Mouse (Mus musculus) thymus, postnatal 10 days (tissue): ENCODE results near the gene Shprh.
"Not testable (repeated sequence)": the region's sequence is repeated elsewhere in the genome, so short reads cannot be mapped to it uniquely, and the experiment has no call there.

Source experiments
- DNase-seq, 2 experiments: peaks; one replicate each; pipeline ENCODE4 v3.0.0; 2021; ENCODE audit warnings: low spot score in 2 of 2

The Shprh gene

DNA sequence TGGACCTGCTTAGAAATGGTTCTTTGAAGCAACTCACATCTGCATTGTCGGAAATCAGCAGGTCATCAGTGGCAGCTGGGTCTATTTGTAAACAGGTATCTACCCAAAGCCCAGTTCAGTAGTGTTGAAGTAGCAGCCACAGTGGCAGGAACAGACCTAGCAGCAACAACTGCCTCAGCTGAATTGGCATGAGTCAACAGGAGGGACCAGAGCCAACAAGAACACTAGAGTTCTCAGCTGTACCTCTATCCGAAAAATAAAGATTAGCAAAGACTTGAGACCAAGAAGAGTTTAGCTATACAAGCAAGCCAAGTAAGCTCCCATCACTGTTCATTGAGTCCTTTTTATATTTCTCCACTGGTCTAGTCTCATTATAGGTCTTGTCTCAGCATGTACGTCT is 99.0 kb downstream of the Shprh start:
- no peak for DNase-seq

DNA sequence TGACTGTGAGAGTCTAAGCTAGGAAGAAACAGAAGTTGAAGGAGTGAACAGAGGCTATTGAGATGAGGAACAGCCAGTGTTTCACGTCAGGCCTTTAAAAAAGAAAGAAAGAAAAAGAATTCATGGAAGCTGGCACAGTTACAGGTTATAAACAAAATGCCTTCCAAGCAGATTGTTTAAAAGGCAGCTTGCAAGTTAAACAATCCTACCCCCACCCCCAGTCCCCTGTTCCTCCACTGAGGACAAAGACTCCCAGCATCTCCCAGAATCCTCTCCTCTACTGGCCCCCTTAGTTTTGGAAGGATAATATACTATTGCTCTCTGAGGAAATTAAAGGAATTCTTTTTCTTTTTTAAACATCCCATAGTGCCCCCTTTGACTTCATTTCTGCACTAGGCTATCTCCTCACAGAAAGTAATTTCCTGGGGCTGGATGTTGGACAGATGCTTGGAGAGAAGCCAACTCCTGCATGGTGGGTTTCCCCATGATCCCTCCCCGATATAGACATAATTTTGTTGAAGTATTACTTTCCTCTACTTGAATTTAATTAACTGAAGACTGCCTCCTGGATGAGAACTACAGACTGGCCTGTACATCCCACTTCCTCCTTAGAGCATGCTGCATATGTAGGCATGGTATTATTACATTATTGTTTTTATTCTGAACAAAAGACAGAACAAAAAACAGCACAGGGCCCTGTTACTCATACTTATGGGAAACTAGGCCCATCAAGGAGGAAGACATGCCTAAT is 101.2 kb downstream of the Shprh start:
- DNase-seq = no peak

DNA sequence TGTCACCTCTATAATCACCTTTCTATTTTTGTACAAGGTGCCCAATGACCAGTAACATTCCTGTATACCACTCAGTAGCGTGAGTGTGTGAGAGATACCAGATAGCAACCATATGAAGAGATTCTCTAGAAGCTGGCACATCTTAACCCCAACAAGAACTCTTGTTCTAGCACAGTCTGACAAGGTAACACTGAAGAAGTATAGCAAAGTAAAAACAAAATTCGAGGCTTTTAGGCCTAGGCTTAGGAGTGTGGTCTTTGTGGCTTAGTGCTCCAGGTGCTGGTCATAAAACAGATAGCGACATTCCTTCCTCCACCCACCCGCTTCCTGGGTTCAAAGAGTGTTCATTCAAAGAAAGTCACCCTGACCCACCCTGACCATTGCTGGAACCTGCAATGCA is 104.4 kb downstream of the Shprh start:
- not testable (repeated sequence) for DNase-seq

DNA sequence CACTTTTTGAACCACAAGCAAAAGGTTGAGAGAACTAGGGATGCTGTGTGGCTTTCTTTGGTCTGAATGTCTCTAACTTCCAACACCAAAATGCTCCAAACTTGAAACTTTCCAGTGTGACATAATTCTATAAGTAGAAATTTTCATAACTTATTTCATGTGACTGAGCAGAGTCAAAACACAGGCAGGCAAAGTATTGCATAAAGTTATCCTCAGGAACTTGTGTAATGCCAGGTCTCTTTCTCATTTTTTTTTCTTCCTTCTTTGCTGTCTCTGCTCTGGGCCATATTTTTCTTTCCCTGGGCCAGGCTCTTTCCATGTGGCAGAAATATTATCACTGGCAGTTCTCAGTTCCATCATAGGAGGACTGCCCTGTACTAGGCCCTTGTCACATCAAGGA is 110.9 kb downstream of the Shprh start:
- DNase-seq = no peak

DNA sequence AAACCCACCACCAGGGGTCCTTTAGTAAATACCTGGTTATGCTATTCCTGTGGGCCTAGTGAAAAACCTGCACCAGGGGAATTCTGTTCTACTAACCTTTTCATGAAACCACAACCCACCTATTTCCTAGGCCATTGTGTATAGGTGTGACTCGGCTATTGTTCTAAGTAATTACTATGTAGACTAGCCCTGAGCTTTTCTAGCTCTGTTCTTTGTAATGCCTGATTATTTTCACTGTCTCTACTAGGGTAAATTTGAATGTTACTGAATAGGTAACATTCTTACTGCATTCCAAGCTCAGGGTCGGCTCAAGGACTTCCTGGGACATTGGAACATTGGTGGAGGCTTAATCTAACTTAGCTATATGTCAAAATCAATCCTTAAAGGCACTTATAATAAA is 113.1 kb downstream of the Shprh start:
- DNase-seq = not testable (repeated sequence)

DNA sequence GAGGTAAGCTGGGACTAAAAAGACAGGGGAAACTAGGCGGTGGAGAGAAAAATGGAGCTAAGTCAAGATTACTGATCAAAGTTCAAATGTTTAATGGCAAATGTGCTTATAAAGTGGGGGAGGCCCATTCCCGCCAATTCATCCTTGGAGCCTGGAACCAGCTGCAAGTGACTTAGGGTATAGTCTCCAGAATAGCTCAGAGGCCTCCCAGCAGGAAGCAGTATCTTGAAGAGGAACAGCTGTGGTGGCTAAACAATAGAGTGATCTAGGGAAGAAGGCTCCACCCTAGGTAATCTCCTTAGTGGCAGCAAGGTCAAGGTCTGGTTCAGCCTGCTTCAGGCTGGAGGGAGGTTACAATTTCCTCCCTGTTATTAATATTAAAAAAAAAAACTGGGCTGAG is 114.6 kb downstream of the Shprh start:
- not testable (repeated sequence) for DNase-seq
